1 mouse cellular context compared by ENCODE assay signal in the genomic region with DNA sequence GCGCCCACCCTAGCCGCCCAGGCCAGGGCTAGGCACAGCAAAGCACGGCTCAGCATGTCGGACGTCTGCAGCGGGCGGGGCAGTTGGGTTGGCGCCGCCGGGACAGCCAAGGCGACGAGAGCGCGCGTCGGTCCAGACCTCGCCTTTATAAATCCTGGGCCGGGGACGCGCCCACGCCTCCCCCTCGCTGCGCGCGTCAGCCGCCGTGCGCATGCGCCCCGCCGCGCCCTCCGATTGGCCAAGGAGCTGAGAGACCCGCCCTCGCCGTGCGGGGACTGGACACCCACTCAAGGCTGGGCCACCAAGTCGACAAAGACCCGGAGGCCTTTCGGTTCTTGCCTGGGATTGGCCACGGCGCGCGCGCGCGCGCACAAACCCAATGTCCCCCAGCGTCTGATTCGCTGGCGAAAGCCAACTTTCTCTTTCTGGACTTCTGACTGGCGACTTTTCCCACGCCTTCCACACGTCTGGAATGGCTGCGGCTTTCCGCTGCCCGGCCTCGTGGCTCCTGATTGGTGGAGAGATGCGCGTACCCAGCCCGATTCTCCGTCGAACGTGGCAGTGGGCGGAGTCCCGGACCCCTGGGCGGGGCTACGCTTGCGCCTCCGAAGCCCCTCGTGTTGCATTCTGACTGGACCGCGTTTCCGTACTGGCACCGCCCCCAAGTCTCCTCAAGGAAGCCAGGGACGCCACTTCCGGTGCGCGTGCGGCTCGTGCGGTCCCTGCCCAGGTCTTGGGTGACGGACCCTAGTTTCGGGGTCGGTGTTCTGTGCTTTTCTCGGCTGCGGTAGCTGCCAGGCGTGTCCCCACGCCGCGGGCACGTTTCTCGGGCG.
TF ChIP-seq lines count a peak whose summit lies in the region.

A gene (minus strand): TSS at position 502 of the 833 bp plus-strand sequence.

TF ChIP-seq in myocyte, 11 proteins besides CTCF, POLR2A, EP300 and RAD21 (continued from another document):
- TF ChIP-seq POLR2AphosphoS2 (IDR thresholded peaks at IDR 0.05; ENCODE audit: insufficient read length, low read depth) (peak; percentile 100), CEBPB (IDR thresholded peaks at IDR 0.05; ENCODE audit: insufficient read depth, poor library complexity, severe bottlenecking) (no peak), USF1 (IDR thresholded peaks at IDR 0.05; ENCODE audit: low read depth) (no peak), TCF3 (IDR thresholded peaks at IDR 0.05; ENCODE audit: insufficient read length, low read depth) (peak; percentile 21), MAX (IDR thresholded peaks at IDR 0.05; ENCODE audit: low read depth) (no peak), REST (IDR thresholded peaks at IDR 0.05; ENCODE audit: insufficient read depth, insufficient read length) (peak; percentile 57)
